Mouse (Mus musculus) midbrain, embryonic 11.5 days (tissue): ENCODE data around the gene Ccnb1. TPM values are rescaled to one million over a fixed set of nuclear protein-coding genes. Genes with fewer than 3 reads are reported as not detected.

ENCODE experiments used
- ATAC-seq: fragments of 200-750 bp; cut with Nextera tagmentation; 2 replicates; pipeline ENCODE4 v1.8.0; 2017; ENCODE audit warnings: moderate TSS enrichment, moderate library complexity; ENCODE audit not compliant: low FRiP score
- DNase-seq: peaks from one replicate; pipeline ENCODE4 v3.0.0; 2015; ENCODE audit warnings: low spot score; ENCODE audit errors: missing footprints
- H3K27ac ChIP-seq: fragments of 300-500 bp; sonication (generic); 2 replicates; pipeline ENCODE4 v1.5.1; 2014; ENCODE audit warnings: low read depth, low read length
- H3K27me3 ChIP-seq: fragments of 300-500 bp; sonication (generic); 2 replicates; pipeline ENCODE4 v1.6.1; 2014; ENCODE audit warnings: mild to moderate bottlenecking, low read length, moderate library complexity, mixed read lengths; ENCODE audit not compliant: control insufficient read depth, insufficient read depth
- H3K36me3 ChIP-seq: fragments of 300-500 bp; sonication (generic); 2 replicates; pipeline ENCODE4 v1.6.1; 2014; ENCODE audit warnings: mild to moderate bottlenecking, low read length, moderate library complexity, mixed read lengths; ENCODE audit not compliant: control insufficient read depth, insufficient read depth
- H3K4me1 ChIP-seq: fragments of 300-500 bp; sonication (generic); 2 replicates; pipeline ENCODE4 v1.6.1; 2014; ENCODE audit warnings: low read length; ENCODE audit not compliant: control insufficient read depth, insufficient read depth
- H3K4me2 ChIP-seq: fragments of 300-500 bp; sonication (generic); 2 replicates; pipeline ENCODE4 v1.6.1; 2014; ENCODE audit warnings: mild to moderate bottlenecking, moderate library complexity
- H3K4me3 ChIP-seq: fragments of 300-500 bp; sonication (generic); 2 replicates; pipeline ENCODE4 v1.5.1; 2014; ENCODE audit warnings: low read depth, low read length
- H3K9ac ChIP-seq: fragments of 300-500 bp; sonication (generic); 2 replicates; pipeline ENCODE4 v1.6.1; 2014; ENCODE audit warnings: low read length
- H3K9me3 ChIP-seq: fragments of 300-500 bp; sonication (generic); 2 replicates; pipeline ENCODE4 v1.6.1; 2016; ENCODE audit warnings: low read length; ENCODE audit not compliant: control insufficient read depth
- WGBS: fragments of 180-500 bp; shearing (Covaris S2); extraction: QIAGEN DNeasy Blood & Tissue Kit; methylation state at CpG from one replicate; pipeline ENCODE4 v1.1.7; 2014; 5-methylcytosine and 5-hydroxymethylcytosine counted together
- polyA plus RNA-seq: library from polyadenylated mRNA; unstranded; fragments of >200 nt; fragmentation: Nextera tagmentation; extraction: Ambion mirVana; gene quantifications from 2 replicates; pipeline ENCODE4 v1.2.1, GENCODE M21; 2014

The Ccnb1 gene
- polyA plus RNA-seq, 1 experiment from 2014 or later, result 415 TPM

GRCm38 (mm10) chr13:100730861-100731176, 55.6 kb downstream of the Ccnb1 start, which contains the start of gene Cdk7:
Gene Cdk7 (minus strand): TSS chr13:100730939.
- Histone ChIP-seq H3K4me2 (peak within 1 kb of the TSS; percentile 59), H3K4me3 (peak within 1 kb of the TSS; percentile 87), H3K9ac (peak within 1 kb of the TSS; percentile 89), H3K9me3 (no peaks in the 10 kb centered on the region), H3K36me3 (peaks cover 6% of the 10 kb centered on the region; the same call in 1 of the 2 replicates), H3K4me1 (peaks cover 6% of the 10 kb centered on the region; the same call in 1 of the 2 replicates), H3K27ac (peak within 1 kb of the TSS; percentile 63), H3K27me3 (no peaks in the 10 kb centered on the region)
- DNase-seq, result peak; percentile 100
- ATAC-seq, result peak; percentile 99
- WGBS, result 1% methylated on average over 19 of the region's 19 CpGs

GRCm38 (mm10) chr13:100730153-100730860, 56.1 kb downstream of the Ccnb1 start:
- H3K4me1 ChIP-seq, result peaks cover 6% of the 10 kb centered on the region; the same call in 1 of the 2 replicates
- WGBS, result 2% methylated on average over 30 of the region's 30 CpGs
- H3K4me2 ChIP-seq, result peak overlapping the region; percentile 59
- H3K9ac ChIP-seq, result peak overlapping the region; percentile 89
- no peaks in the 10 kb centered on the region for H3K9me3 ChIP-seq
- DNase-seq, result no peak
- no peaks in the 10 kb centered on the region for H3K27me3 ChIP-seq
- H3K4me3 ChIP-seq, result peak overlapping the region; percentile 87
- H3K36me3 ChIP-seq, result peaks cover 6% of the 10 kb centered on the region; the same call in 1 of the 2 replicates
- H3K27ac ChIP-seq, result peak overlapping the region; percentile 63
- ATAC-seq, result no peak

Other genes with a start within 250 kb of the Ccnb1 start
- gene Ocln, start 233.9 kb downstream of the Ccnb1 start, polyA plus RNA-seq, result 1.5 and 2.1 TPM in 2 replicates
- gene Marveld2, start 169.6 kb downstream of the Ccnb1 start, polyA plus RNA-seq, result 1.4 and 1.7 TPM in 2 replicates
- gene Ak6, start 135.6 kb downstream of the Ccnb1 start, polyA plus RNA-seq, result 355 and 359 TPM in 2 replicates
- gene Rad17, start 135.5 kb downstream of the Ccnb1 start, polyA plus RNA-seq, result 26.5 and 31.2 TPM in 2 replicates
- 21.4 and 24.6 TPM in 2 replicates for gene Taf9, start 135.0 kb downstream of the Ccnb1 start, polyA plus RNA-seq
- 1.4 and 2.6 TPM in 2 replicates for gene Ccdc125, start 116.9 kb downstream of the Ccnb1 start, polyA plus RNA-seq
- gene Cdk7, start 55.6 kb downstream of the Ccnb1 start, polyA plus RNA-seq, result 66.3 and 68.4 TPM in 2 replicates
- gene Mrps36, start 41.9 kb downstream of the Ccnb1 start, polyA plus RNA-seq, result 143 and 153 TPM in 2 replicates
- gene Cenph, start 10.7 kb downstream of the Ccnb1 start, polyA plus RNA-seq, result 56.2 and 60.8 TPM in 2 replicates
- 45.7 and 46.2 TPM in 2 replicates for gene Slc30a5, start 46.9 kb upstream of the Ccnb1 start, polyA plus RNA-seq